Mouse (Mus musculus) heart, postnatal 0 days (tissue): ENCODE results near the gene Trim66. TPM values are rescaled to one million over a fixed set of nuclear protein-coding genes. Genes with fewer than 3 reads are reported as not detected.

Source experiments
- ATAC-seq: fragments of 200-750 bp; cut with Nextera tagmentation; 2 replicates; pipeline ENCODE4 v1.8.0; 2017; ENCODE audit warnings: low read depth, moderate number of reproducible peaks, moderate library complexity; ENCODE audit not compliant: insufficient read depth
- DNase-seq: peaks from one replicate; pipeline ENCODE4 v3.0.0-alpha.2; 2016; ENCODE audit warnings: low spot score
- H3K27ac ChIP-seq: fragments of 300-500 bp; sonication (generic); 2 replicates; pipeline ENCODE4 v1.5.1; 2014; ENCODE audit warnings: low read depth, mild to moderate bottlenecking
- H3K27me3 ChIP-seq: fragments of 300-500 bp; sonication (generic); 2 replicates; pipeline ENCODE4 v1.6.1; 2014; ENCODE audit warnings: low read length, mixed read lengths; ENCODE audit not compliant: control insufficient read depth, insufficient read depth
- H3K36me3 ChIP-seq: fragments of 300-500 bp; sonication (generic); replicated peaks from 2 replicates; pipeline ENCODE4 v1.6.1; 2014; ENCODE audit warnings: low read length, mixed read lengths; ENCODE audit not compliant: control insufficient read depth, insufficient read depth
- H3K4me1 ChIP-seq: fragments of 300-500 bp; sonication (generic); 2 replicates; pipeline ENCODE4 v1.6.1; 2014; ENCODE audit warnings: antibody characterized with exemption; ENCODE audit not compliant: control insufficient read depth, insufficient read depth
- H3K4me2 ChIP-seq: fragments of 300-500 bp; sonication (generic); 2 replicates; pipeline ENCODE4 v1.6.1; 2014; ENCODE audit warnings: low read depth, mild to moderate bottlenecking, low read length, moderate library complexity
- H3K4me3 ChIP-seq: fragments of 300-500 bp; sonication (generic); 2 replicates; pipeline ENCODE4 v1.5.1; 2014; ENCODE audit warnings: low read depth, low read length
- H3K9ac ChIP-seq: fragments of 300-500 bp; sonication (generic); replicated peaks from 2 replicates; pipeline ENCODE4 v1.6.1; 2014; ENCODE audit warnings: low read depth, low read length, mixed read lengths
- H3K9me3 ChIP-seq: fragments of 300-500 bp; sonication (generic); replicated peaks from 2 replicates; pipeline ENCODE4 v1.6.1; 2016; ENCODE audit warnings: low read length; ENCODE audit not compliant: control insufficient read depth
- CTCF ChIP-seq: IDR thresholded peaks from 2 replicates; pipeline ENCODE4 v1.5.1; 2016; ENCODE audit warnings: antibody characterized with exemption, control low read depth, low read depth
- EP300 ChIP-seq: IDR thresholded peaks from 2 replicates; pipeline ENCODE4 v1.6.1; 2016; ENCODE audit warnings: antibody characterized with exemption, low read depth
- whole genome bisulfite sequencing: fragments of 180-500 bp; shearing (Covaris S2); extraction: QIAGEN DNeasy Blood & Tissue Kit; methylation state at CpG from one replicate; pipeline ENCODE4 v1.1.7; 2014; 5-methylcytosine and 5-hydroxymethylcytosine counted together
- polyA plus RNA-seq: library from polyadenylated mRNA; unstranded; fragments of >200 nt; fragmentation: Nextera tagmentation; extraction: Ambion mirVana; gene quantifications from 2 replicates; pipeline ENCODE4 v1.2.1, GENCODE M21; 2015
- total RNA-seq: library from RNA; depleted of rRNA; stranded (reverse); fragments of >200 nt; gene quantifications from 2 replicates; pipeline ENCODE4 v1.2.3, GENCODE M21; 2014; ENCODE audit warnings: low replicate concordance

Gene Trim66
- total and polyA plus RNA-seq, 2 experiments from 2014 or later, result not detected

DNA sequence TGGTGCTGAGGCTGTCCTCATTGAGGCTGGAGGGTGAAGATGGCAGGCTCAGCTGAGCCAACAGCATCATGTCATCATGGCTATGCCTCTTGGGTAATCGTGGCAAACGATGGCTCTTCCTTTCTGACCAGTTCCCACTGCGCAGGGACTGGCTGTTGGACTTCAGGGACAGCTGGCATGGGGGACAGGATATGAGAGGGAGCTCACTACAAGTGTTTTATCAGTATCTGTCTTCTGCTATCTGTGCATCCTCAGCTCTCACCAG is 34.4 kb upstream of the Trim66 start:
- Histone ChIP-seq H3K4me3 (no peak overlapping the region), H3K4me2 (no peak overlapping the region), H3K36me3 (peaks cover 80% of the 10 kb centered on the region), H3K4me1 (peaks cover 5% of the 10 kb centered on the region; the same call in 1 of the 2 replicates), H3K27me3 (no peaks in the 10 kb centered on the region), H3K27ac (peak overlapping the region; percentile 75), H3K9ac (no peak overlapping the region), H3K9me3 (no peaks in the 10 kb centered on the region)
- TF ChIP-seq CTCF (no peak), EP300 (no peak)
- DNase-seq (no peak), ATAC-seq (no peak)
- 43% methylated on average over 3 of the region's 3 CpGs for WGBS

DNA sequence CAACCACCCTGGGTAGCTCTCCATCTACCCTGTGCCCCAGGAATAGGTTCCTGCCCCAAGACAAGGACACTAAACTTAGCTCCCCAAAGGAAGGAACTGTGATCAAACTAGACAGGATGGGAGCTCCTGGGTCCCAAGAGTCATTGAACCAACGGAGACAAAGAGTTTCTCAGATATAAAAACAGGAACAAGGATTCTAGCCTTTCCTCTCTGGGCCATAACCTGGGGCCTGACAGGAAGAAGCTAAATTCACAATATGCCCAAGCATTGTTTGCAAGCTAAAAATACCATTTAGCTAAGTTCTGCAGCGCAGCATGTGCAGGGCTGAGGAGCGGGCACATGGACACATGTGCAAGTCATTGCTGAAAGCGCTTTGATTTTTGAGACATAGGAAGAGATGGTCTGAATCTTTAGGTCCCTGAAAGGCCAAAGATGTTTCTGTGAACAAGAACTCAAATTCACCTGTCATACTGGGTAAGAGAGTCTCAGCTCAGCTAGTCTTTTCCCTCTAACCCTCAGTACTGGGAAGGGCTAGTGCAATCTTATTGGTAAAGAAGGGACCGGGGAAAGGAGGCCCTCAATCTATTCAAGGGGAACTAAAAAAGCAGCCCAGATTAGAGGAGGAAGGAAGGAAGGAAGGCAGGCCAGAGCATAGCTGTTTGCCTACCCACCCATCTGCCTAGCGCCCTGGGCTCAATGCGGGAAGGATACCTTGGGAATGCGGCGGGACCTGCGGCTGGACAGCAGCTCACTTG is 33.9 kb upstream of the Trim66 start:
- H3K27me3 ChIP-seq, result no peaks in the 10 kb centered on the region
- H3K36me3 ChIP-seq, result peaks cover 80% of the 10 kb centered on the region
- DNase-seq, result no peak
- ATAC-seq, result peak; percentile 54
- no peak overlapping the region for H3K4me2 ChIP-seq
- peak overlapping the region; percentile 75 for H3K27ac ChIP-seq
- peaks cover 10% of the 10 kb centered on the region for H3K4me1 ChIP-seq
- H3K4me3 ChIP-seq, result no peak overlapping the region
- no peak overlapping the region for H3K9ac ChIP-seq
- H3K9me3 ChIP-seq, result no peaks in the 10 kb centered on the region
- 71% methylated on average over 10 of the region's 10 CpGs for WGBS
- TF ChIP-seq CTCF, result no peak
- TF ChIP-seq EP300, result no peak

DNA sequence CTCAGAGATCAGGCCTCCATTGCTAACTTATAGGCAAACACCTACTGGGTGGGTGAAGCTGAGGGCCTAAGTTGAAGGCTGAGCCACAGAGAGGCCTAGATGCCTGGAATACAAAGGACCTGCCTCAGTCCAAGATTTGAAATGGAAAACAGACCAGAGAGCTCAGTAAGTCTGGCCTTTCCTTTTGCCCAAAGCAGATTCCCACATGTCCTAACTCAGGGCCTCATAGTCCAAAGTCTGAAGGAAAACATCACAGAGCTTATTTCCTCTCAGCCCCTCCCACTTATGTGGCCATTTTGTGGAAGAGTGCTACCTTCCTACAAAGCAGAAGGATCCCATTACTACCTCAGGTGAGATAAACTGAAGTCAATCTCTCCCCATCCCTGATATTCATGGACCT is 33.0 kb upstream of the Trim66 start:
- no peak for TF ChIP-seq EP300
- no peak for TF ChIP-seq CTCF
- Histone ChIP-seq H3K9ac (no peak overlapping the region), H3K4me3 (no peak overlapping the region), H3K36me3 (peaks cover 82% of the 10 kb centered on the region), H3K9me3 (no peaks in the 10 kb centered on the region), H3K4me2 (no peak overlapping the region), H3K27me3 (no peaks in the 10 kb centered on the region), H3K4me1 (peaks cover 15% of the 10 kb centered on the region), H3K27ac (peak overlapping the region; percentile 72)
- DNase-seq, result no peak
- ATAC-seq, result no peak

- TF ChIP-seq EP300 (no peak), CTCF (no peak)
- Histone ChIP-seq H3K27ac (peak overlapping the region; percentile 85), H3K27me3 (no peaks in the 10 kb centered on the region), H3K36me3 (peaks cover 89% of the 10 kb centered on the region), H3K9me3 (no peaks in the 10 kb centered on the region), H3K4me3 (no peak overlapping the region), H3K4me2 (no peak overlapping the region), H3K9ac (0 out of 2 replicates have a peak overlapping the region, but pooled peaks have one; percentile 13), H3K4me1 (peaks cover 13% of the 10 kb centered on the region)
- DNase-seq, result peak; percentile 47
- WGBS, result 29% methylated on average over 4 of the region's 4 CpGs
- peak; percentile 74 for ATAC-seq
These were observed 28.6 kb upstream of the Trim66 start for GRCm38 (mm10) chr7:109536451-109536946.

- Histone ChIP-seq H3K4me1 (peaks cover 13% of the 10 kb centered on the region), H3K4me2 (no peak overlapping the region), H3K27me3 (no peaks in the 10 kb centered on the region), H3K9ac (no peak overlapping the region), H3K36me3 (peaks cover 89% of the 10 kb centered on the region), H3K4me3 (no peak overlapping the region), H3K27ac (no peak overlapping the region), H3K9me3 (no peaks in the 10 kb centered on the region)
- TF ChIP-seq CTCF, result no peak
- no peak for TF ChIP-seq EP300
- no peak for DNase-seq
- ATAC-seq, result no peak
- WGBS, result 92% methylated on average over 3 of the region's 3 CpGs
These were observed 27.0 kb upstream of the Trim66 start for GRCm38 (mm10) chr7:109534921-109535320.

DNA sequence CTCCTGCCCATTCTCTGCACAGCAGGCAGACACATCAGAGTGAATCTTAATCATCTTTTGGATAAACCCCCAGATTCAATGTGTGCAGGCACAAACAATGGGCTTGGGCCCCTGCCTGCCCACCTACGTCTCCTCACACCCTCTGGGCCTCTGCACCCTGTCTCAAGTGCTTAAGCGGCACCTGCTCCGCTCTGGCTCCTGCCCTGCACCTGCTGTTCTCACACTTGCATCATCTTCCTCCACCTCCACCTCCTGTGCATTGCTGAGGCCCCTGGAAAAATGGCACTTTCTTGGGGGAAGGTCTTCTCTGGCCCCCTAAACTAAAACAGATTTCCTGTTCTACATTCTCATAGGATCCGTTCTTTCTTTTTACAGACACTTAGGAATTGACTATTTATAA is 26.0 kb upstream of the Trim66 start:
- H3K9ac ChIP-seq, result no peak overlapping the region
- TF ChIP-seq EP300 (no peak), CTCF (no peak)
- H3K27me3 ChIP-seq, result no peaks in the 10 kb centered on the region
- H3K4me2 ChIP-seq, result no peak overlapping the region
- H3K4me1 ChIP-seq, result peaks cover 13% of the 10 kb centered on the region
- WGBS, result 85% methylated on average over 4 of the region's 4 CpGs
- H3K27ac ChIP-seq, result no peak overlapping the region
- no peak overlapping the region for H3K4me3 ChIP-seq
- DNase-seq, result no peak
- no peaks in the 10 kb centered on the region for H3K9me3 ChIP-seq
- no peak for ATAC-seq
- peaks cover 85% of the 10 kb centered on the region for H3K36me3 ChIP-seq
